Mouse (Mus musculus) macrophage (primary cell): Measurements from ENCODE around the gene Tada2a. TPM values are rescaled to one million over a fixed set of nuclear protein-coding genes. Genes with fewer than 3 reads are reported as not detected.

Experiments used
- H3K27ac ChIP-seq: fragments of 350-480 bp; formaldehyde crosslinking; 2 replicates; pipeline ENCODE4 v1.9.0; 2021
- H3K36me3 ChIP-seq: fragments of 350-480 bp; formaldehyde crosslinking; 2 replicates; pipeline ENCODE4 v1.9.0; 2021; ENCODE audit errors: inconsistent target
- H3K4me3 ChIP-seq: fragments of 350-480 bp; formaldehyde crosslinking; 2 replicates; pipeline ENCODE4 v1.9.0; 2021; ENCODE audit errors: inconsistent target
- H3K79me2 ChIP-seq: fragments of 350-480 bp; formaldehyde crosslinking; 2 replicates; pipeline ENCODE4 v1.9.0; 2021; ENCODE audit errors: inconsistent target
- WGBS: methylation state at CpG from one replicate; pipeline ENCODE4 v1.1.7; 2026; ENCODE audit warnings: inconsistent platforms; ENCODE audit not compliant: missing documents; 5-methylcytosine and 5-hydroxymethylcytosine counted together
- polyA plus RNA-seq: library from polyadenylated mRNA; stranded (reverse); fragments of 250-400 nt; gene quantifications from 3 replicates; pipeline ENCODE4 v1.2.4, GENCODE M21; 2018; ENCODE audit warnings: inconsistent platforms
- total RNA-seq, 78 experiments: library from RNA; depleted of rRNA; stranded (reverse); fragments of 250-400 nt; gene quantifications; 1 replicate in 9 of 78; 2 replicates in 24 of 78; 3 replicates in 43 of 78; 4 replicates in 2 of 78; pipeline ENCODE4 v1.2.4; 2018; ENCODE audit warnings: inconsistent platforms in 56 of 78

Gene Tada2a
- total RNA-seq (2018; cell fraction: chromatin; rRNA removed), result 10 to 100 TPM in 23 of 26 experiments, 1 to 10 TPM in 3; 8.7 to 66.8 (median 36.6) TPM
- 1 to 10 TPM; 1.5 to 6.8 (median 4.7) TPM for total RNA-seq (2018; cell fraction: cytosol; rRNA removed)
- total RNA-seq (2018; cell fraction: nucleus; rRNA removed), result 10 to 100 TPM in 18 of 26 experiments, 1 to 10 TPM in 8; 3.8 to 35.9 (median 16.3) TPM
- polyA plus RNA-seq, result 5.3 to 8.6 TPM (median 7.5 TPM) in 3 replicates

- WGBS, result under 1% methylated on average over 58 of the region's 83 CpGs
- Histone ChIP-seq H3K27ac (no peak within 1 kb of the TSS), H3K79me2 (no peaks in the 10 kb centered on the region), H3K4me3 (peak within 1 kb of the TSS; percentile 65), H3K36me3 (0 out of 2 replicates have a peak, but pooled peaks cover 5% of the 10 kb centered on the region)
Observed at GRCm38 (mm10) chr11:84128943-84129798, at the start of gene Tada2a, which contains the start of gene Acaca. Tada2a (minus strand) TSS chr11:84129600. Acaca (plus strand) TSS chr11:84129672.

DNA sequence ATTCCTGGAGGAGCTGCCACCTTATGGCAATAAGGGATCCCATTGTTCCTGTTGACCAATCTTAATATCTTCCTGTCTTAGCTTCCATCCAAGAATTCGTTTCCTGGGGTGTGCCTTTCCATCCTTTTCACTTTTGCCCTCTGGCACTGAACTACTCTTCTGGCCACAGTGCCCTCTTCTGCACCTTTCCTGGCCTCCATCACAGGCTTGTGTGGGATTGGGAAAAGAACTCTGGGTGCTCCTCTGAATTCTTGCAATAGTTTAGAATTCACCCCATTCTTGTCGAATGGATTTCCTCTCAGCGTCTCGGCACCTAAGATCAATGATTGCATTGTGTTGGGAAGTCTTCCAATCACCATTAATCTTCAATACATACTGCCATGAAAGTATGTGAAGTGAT lies 49.2 kb upstream of the Tada2a start:
- 82% methylated on average over 4 of the region's 4 CpGs for WGBS
- Histone ChIP-seq H3K36me3 (no peaks in the 10 kb centered on the region), H3K27ac (peak overlapping the region; percentile 70), H3K4me3 (peak overlapping the region; percentile 33; the same call in 1 of the 2 replicates), H3K79me2 (peaks cover 29% of the 10 kb centered on the region)

GRCm38 (mm10) chr11:84172539-84173435 lies 43.4 kb upstream of the Tada2a start:
- H3K36me3 ChIP-seq, result no peaks in the 10 kb centered on the region
- no peak overlapping the region for H3K27ac ChIP-seq
- WGBS, result 92% methylated on average over 7 of the region's 11 CpGs
- H3K4me3 ChIP-seq, result no peak overlapping the region
- no peaks in the 10 kb centered on the region for H3K79me2 ChIP-seq

GRCm38 (mm10) chr11:84168701-84169288 lies 39.4 kb upstream of the Tada2a start:
- no peaks in the 10 kb centered on the region for H3K79me2 ChIP-seq
- H3K36me3 ChIP-seq, result no peaks in the 10 kb centered on the region
- no peak overlapping the region for H3K27ac ChIP-seq
- 22% methylated on average over 7 of the region's 7 CpGs for WGBS
- H3K4me3 ChIP-seq, result no peak overlapping the region

- Histone ChIP-seq H3K4me3 (no peak within 1 kb of the TSS), H3K27ac (no peak within 1 kb of the TSS), H3K79me2 (no peaks in the 10 kb centered on the region), H3K36me3 (no peaks in the 10 kb centered on the region)
- WGBS, result 82% methylated on average over 5 of the region's 5 CpGs
Observed at GRCm38 (mm10) chr11:84167046-84167526, 37.7 kb upstream of the Tada2a start, which contains the start of gene Gm11437. Gm11437 (minus strand) TSS chr11:84167476.

DNA sequence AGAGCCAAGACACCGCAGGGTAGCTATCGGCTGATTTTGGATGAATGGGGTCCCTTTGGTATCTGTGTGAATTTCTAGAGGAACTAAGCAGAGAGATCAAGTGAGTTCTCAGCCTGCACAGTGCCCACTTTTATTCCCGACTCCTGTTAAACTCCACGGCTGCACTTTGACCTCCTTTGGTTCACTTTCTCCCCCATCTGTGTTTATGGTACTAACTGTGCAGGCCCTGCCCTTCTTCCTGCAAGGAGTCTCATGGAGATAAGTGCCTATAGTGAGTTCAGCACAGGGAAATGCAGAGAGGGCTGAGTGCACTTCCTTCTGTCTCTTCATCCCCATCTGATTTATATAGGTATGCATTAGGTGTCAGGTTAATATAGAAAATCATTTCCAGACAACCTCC lies 35.2 kb upstream of the Tada2a start:
- H3K79me2 ChIP-seq, result no peaks in the 10 kb centered on the region
- H3K4me3 ChIP-seq, result no peak overlapping the region
- 86% methylated on average over 4 of the region's 4 CpGs for WGBS
- H3K36me3 ChIP-seq, result no peaks in the 10 kb centered on the region
- no peak overlapping the region for H3K27ac ChIP-seq

DNA sequence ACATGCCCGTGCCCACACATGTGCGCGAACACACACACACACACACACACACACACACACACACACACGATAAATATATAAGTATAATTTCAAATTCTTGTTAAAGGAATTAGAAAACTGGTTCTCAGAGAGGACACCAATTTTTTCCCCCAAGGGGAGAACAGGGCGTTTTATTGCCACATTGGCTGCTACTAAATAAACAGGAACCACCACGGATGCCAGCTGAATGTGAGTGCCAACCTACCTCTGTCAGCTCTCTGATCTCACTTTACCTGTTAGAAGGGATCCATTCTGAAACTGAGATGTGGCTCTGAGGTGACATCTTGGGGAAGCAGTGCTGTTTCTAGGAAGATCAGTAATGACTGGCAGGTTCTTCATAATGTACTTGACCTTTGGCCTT lies 34.7 kb upstream of the Tada2a start:
- WGBS, result 71% methylated on average over 6 of the region's 6 CpGs
- no peak overlapping the region for H3K4me3 ChIP-seq
- no peaks in the 10 kb centered on the region for H3K36me3 ChIP-seq
- H3K79me2 ChIP-seq, result no peaks in the 10 kb centered on the region
- no peak overlapping the region for H3K27ac ChIP-seq

DNA sequence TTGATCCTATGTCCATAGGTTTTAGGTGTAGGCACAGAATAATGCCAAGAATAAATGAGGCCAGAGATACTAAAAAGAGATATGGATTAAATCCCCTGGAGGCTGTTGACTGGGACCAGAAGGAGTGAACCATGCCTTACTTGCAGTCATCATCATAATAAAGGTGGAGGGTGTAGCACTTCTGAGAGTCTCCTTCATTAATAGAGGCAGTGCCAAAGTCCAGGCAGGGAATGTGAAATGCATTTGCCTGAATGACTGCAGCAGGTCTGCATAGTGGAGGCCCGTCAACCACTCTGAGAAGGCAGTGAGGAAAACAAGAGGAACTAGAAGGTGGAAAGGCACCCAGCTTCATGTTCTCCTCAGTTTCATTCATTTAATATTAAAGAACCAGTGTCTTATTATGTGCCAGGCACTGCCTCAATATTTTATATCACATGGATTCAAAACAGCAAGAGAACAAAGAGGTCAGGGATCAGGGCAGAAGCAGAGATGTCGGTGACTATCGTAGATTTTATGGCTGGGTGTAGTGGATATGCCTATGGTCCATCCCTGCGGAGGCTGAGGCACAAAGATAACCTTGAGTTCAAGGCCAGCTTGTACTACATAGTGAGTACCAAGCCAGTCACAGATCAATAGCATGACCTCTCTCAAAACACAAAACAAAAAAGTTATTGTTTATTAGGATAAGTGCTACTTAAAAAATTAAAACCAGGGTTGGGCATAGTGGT lies 27.3 kb upstream of the Tada2a start:
- WGBS, result 93% methylated on average over 4 of the region's 4 CpGs
- Histone ChIP-seq H3K4me3 (no peak overlapping the region), H3K36me3 (no peaks in the 10 kb centered on the region), H3K27ac (no peak overlapping the region), H3K79me2 (no peaks in the 10 kb centered on the region)

- Histone ChIP-seq H3K79me2 (no peaks in the 10 kb centered on the region), H3K27ac (no peak overlapping the region), H3K4me3 (no peak overlapping the region), H3K36me3 (no peaks in the 10 kb centered on the region)
- WGBS, result 70% methylated on average over 2 of the region's 2 CpGs
Observed at GRCm38 (mm10) chr11:84150884-84151283, 21.5 kb upstream of the Tada2a start.

- no peak overlapping the region for H3K4me3 ChIP-seq
- H3K36me3 ChIP-seq, result no peaks in the 10 kb centered on the region
- no peaks in the 10 kb centered on the region for H3K79me2 ChIP-seq
- H3K27ac ChIP-seq, result no peak overlapping the region
- WGBS, result 84% methylated on average over 3 of the region's 3 CpGs
Observed at GRCm38 (mm10) chr11:84146081-84146480, 16.7 kb upstream of the Tada2a start.

- no peak overlapping the region for H3K27ac ChIP-seq
- no peak overlapping the region for H3K4me3 ChIP-seq
- no peaks in the 10 kb centered on the region for H3K79me2 ChIP-seq
- no peaks in the 10 kb centered on the region for H3K36me3 ChIP-seq
- WGBS, result 79% methylated on average over 10 of the region's 10 CpGs
Observed at GRCm38 (mm10) chr11:84145201-84145798, 15.9 kb upstream of the Tada2a start.

- WGBS, result 49% methylated on average over 2 of the region's 2 CpGs
- Histone ChIP-seq H3K27ac (no peak overlapping the region), H3K4me3 (no peak overlapping the region), H3K79me2 (no peaks in the 10 kb centered on the region), H3K36me3 (no peaks in the 10 kb centered on the region)
Observed at GRCm38 (mm10) chr11:84141752-84142151, 12.4 kb upstream of the Tada2a start.

GRCm38 (mm10) chr11:84136453-84136852 lies 7.1 kb upstream of the Tada2a start:
- Histone ChIP-seq H3K27ac (no peak overlapping the region), H3K36me3 (no peaks in the 10 kb centered on the region), H3K79me2 (no peaks in the 10 kb centered on the region), H3K4me3 (no peak overlapping the region)
- 90% methylated on average over 3 of the region's 3 CpGs for WGBS
